Mouse (Mus musculus) kidney, adult 2 months (tissue): ENCODE measurements at regions not wholly inside any gene's neighbourhood (a gene's known extent, or its start where the extent isn't known, plus 50 kb on each side); places are given as distances from the start of the nearest gene placed in this dataset.

ENCODE experiments used
- CTCF ChIP-seq: fragments of 200-500 bp; conservative IDR thresholded peaks from 2 replicates; pipeline ENCODE4 v1.5.1; 2011; ENCODE audit warnings: low read depth, mild to moderate bottlenecking, control low read depth, low read length, moderate library complexity, mixed read lengths; ENCODE audit not compliant: insufficient read depth, insufficient read length
- POLR2A ChIP-seq: fragments of 200-500 bp; IDR thresholded peaks from one replicate; pipeline ENCODE4 v1.6.1; 2011; ENCODE audit warnings: low read depth, low read length, control low read depth

GRCm38 (mm10) chr4:28176771-28177170 is 636.2 kb upstream of the Epha7 start:
- TF ChIP-seq CTCF, result no peak
- no peak for TF ChIP-seq POLR2A
